Mouse (Mus musculus) embryo, embryonic 10 days (tissue): Measurements from ENCODE around the gene Rbm20.
A peak's percentile ranks its signal among the peaks of the same experiment; 100 is the strongest.

Source experiments
- DNase-seq: peaks from one replicate; pipeline ENCODE4 v3.0.0-alpha.2; 2015; ENCODE audit warnings: low spot score

Gene Rbm20

GRCm38 (mm10) chr19:53722186-53722585 is 45.1 kb downstream of the Rbm20 start:
- no peak for DNase-seq

GRCm38 (mm10) chr19:53724053-53724452 is 46.9 kb downstream of the Rbm20 start:
- no peak for DNase-seq

GRCm38 (mm10) chr19:53726340-53726739 is 49.2 kb downstream of the Rbm20 start:
- DNase-seq = peak; percentile 47

DNA sequence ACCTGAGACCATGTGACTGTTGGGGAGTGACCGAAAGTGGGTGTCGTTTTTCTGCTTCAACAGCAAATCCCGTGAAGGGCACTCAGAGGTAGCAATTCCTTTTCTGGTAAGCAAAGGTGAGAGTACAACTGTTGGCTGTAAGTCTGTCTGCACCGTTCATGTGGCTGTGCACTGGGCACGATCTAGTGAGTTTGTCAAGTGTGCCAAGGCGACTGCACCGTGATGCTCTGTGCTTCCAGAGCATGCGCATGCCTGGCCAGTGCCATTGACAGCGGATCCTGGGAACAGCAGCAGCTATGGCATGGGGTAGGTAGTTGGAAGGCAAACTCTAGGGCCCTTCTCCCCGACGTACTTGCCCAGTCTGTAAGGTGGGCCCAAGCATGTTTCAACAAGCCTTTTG is 49.6 kb downstream of the Rbm20 start:
- no peak for DNase-seq

- DNase-seq = no peak
These were observed 50.2 kb downstream of the Rbm20 start for GRCm38 (mm10) chr19:53727277-53727676.

GRCm38 (mm10) chr19:53727886-53728669 is 51.0 kb downstream of the Rbm20 start:
- DNase-seq = no peak

DNA sequence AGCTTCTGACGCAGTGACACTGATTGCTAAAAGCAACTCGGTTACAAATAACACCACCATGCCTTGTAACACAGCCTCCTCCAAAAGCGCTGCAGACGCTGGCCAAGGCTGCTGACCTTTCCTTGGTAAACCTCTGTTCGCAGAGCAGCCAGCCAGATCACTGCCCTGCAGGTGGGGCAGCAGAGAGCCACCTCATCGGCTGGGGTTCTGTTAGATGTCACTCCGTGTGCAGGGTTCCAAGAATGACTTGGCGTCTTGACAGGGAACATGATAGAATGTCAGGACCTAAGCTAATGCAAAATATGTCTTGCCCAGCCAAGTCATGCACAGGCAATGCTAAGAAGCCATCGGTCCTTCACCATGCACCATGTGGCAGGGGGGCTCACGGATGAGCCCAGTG is 52.8 kb downstream of the Rbm20 start:
- no peak for DNase-seq

GRCm38 (mm10) chr19:53731761-53732201 is 54.7 kb downstream of the Rbm20 start:
- peak; percentile 32 for DNase-seq

DNA sequence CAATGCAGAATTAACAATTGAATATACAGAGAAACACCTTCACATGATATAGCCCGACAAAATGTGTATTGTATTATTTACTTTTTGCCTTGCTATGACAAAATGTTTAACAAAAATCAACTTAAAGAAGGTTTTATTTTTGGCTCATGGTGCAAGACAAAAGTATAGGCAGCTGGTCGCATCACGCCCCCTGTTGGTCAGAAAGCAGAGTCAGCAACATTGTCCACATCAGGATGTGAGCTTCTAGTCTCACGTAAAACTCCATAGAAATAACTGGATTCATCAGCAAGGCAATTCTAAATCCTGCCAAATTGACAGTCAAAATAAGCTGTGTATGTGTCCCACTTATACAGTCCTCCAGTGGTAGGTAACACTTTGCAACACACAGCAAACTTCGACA is 57.7 kb downstream of the Rbm20 start:
- no peak for DNase-seq

DNA sequence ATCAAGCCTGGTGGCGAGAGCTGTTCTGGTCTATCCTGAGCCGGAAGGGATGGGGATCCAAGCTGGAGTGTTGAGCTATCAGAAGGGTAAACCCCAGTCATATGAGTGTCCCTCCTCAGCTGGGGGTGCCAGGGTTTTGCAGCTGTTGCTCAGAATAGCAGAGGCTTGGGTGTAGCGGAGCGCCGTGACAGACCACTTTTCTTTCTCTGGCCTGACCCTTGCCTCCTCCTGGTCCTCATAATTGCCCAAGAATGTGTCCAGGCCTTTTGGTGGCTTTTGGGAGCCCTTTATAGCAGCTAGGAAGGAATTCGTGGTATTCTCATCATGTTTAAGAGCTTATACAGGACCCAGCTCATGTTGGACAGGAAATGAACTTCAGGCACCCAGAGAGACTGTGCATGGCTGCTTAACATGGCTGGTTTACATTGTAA is 61.6 kb downstream of the Rbm20 start:
- no peak for DNase-seq

DNA sequence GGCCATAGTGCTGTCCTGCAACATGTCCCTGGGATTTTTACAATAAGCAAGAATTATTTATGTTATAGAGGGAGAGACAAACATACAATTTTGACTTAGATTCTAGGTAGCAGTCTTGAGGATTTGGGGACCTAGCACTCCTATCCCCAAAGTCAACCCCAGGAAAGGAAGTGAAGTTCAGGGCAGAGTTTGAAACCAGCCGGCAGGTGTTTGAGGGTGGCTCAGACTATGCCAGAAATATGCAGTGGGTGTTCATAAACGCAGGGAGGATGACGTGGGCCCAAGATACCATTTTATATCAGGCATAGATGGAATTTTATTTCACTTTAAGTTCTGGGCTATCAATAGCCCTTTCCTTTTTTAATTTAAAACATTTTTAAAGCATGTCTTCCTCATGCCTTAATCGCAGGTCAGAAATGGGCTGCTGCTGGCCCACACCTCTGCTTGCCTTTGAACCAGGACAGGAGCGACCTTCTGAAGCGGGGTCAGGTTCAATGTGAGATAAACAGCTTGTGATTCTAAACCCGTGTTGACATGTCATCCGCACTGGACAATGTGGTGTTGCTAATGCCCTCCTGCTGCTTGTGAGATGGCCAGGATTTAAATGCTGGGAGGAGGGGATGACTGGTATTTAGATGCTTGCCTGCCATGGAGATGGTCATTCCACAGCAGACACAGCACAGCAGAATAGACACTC is 62.6 kb downstream of the Rbm20 start:
- DNase-seq = no peak

DNA sequence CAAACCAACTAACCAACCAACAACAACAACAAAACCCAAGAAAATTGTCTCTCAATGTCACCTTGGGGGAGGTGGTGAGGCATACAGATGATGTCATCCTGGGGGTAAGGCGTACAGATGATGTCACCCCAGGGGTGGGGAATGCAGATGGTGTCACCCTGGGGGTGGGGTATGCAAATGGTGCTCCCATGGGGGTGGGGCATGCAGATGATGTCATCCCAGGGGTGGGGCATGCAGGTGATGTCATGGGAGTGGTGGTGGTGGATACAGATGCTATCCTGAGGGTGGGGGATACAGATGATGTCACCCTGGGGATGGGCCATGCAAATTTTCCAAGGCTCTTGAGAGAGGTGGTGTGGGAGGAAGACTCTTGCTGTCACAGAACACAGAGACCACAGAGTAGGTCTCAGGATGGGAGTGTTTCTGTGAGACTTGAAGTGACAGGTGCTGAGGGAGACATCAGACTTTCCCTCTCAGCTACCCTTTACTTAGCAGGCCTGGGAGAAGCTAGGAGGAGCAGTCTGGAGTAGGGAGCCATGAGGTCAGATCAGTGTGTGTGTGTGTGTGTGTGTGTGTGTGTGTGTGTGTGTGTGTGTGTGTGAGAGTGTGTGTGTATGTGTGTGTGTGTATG is 63.8 kb downstream of the Rbm20 start:
- no peak for DNase-seq

- DNase-seq = peak; percentile 63
These were observed 64.8 kb downstream of the Rbm20 start for GRCm38 (mm10) chr19:53741902-53742301.

GRCm38 (mm10) chr19:53745354-53745753 is 68.2 kb downstream of the Rbm20 start:
- no peak for DNase-seq

GRCm38 (mm10) chr19:53746116-53746515 is 69.0 kb downstream of the Rbm20 start:
- DNase-seq = no peak

DNA sequence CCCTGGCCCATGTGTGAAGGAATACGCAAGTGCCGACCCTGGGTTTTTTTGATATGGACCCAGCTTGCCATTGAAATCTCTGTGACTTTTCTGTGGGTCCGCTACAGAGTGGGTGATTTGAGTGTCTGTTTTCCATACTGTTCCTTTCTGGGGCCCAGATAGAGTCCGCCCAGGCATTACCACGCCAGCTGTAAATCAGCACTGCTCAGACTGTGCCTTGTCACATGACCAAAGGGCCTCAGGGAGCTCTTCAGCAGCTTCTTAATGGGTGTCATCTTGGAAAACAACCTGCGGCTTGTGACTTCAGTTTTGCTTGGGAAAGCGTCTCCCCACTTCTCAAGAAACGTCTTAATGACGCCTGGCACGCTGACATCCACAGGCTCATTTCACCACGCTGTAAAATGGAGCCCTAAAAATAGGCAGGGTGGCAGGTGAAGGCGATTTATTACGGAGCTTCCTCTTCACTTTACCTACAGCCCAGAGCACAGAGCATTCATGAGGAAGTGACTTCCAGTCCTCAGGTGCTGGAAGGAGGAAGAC is 71.2 kb downstream of the Rbm20 start:
- no peak for DNase-seq

DNA sequence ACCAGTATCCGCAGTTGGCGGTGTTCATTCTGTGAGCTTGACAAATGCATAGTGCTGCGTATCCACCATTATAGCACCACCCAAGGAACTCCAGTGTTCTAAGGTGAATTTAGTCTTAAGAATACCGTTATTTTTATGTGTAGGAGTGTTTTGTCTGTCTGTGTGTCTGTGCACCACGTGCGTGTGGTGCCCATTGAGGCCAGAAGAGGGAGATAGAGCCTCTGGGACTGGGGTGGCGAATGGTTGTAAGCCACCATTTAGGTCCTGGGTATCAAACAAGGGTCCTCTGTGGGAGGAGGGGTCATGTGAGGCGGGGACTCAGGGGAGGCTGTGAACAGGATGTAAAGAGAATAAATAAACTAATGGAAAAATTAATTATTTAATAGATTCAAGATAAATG is 72.2 kb downstream of the Rbm20 start:
- DNase-seq = no peak

DNA sequence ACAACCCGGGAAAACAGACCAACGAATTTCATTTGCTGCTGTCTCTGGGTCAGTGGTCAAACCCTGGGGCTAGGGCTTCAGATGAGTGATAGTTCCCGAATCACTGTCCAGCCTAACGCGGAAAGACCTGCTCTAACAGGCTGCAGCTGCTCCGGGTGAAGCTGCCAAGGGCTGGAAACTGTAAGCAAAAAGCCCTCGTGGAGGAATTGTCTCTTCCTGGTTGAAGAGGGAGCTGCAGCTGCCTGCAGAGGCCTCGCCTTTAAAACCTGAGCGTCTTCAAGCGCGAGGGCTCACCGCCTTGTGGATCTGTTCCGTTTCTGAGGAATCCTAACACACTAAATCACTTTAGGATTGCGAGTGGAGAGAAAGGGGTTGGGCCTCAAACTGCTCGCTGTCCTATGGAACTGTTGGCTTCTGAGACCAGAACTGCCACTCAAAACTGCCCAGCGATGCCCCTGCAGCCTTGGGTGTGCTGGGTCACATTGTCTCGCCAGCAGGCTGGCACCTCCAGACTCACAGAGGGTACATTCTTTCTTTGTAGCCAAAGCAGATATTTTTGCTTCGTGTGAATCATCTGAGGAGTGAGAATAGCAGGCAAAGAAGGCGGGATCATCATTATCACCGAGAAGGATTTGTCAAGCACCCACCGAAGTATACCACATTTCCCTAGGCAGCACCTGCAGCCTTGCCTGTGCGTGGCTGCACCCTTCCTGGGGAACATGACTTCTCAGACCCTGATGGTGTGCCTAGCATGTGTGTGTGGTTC is 74.5 kb downstream of the Rbm20 start:
- no peak for DNase-seq

DNA sequence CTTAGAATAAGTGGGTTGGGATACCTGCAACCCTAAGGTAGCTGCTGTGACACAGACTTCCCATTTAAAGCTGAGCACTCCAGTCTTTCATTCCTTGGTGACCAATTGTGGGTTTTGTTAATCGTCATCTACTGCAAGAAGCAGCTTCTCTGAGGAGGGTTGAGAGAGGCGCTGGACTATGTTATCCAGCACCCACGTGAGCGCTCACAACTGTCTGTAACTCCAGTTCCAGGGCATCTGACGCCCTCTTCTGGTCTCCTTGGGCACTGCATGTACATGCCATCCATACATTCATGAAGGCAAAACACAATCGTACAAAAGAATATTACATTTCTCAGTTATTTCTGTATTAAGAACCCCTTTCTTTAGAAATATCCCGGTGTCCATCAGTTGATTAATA is 75.9 kb downstream of the Rbm20 start:
- DNase-seq = peak; percentile 35

- DNase-seq = no peak
These were observed 77.3 kb downstream of the Rbm20 start for GRCm38 (mm10) chr19:53754421-53754830.

DNA sequence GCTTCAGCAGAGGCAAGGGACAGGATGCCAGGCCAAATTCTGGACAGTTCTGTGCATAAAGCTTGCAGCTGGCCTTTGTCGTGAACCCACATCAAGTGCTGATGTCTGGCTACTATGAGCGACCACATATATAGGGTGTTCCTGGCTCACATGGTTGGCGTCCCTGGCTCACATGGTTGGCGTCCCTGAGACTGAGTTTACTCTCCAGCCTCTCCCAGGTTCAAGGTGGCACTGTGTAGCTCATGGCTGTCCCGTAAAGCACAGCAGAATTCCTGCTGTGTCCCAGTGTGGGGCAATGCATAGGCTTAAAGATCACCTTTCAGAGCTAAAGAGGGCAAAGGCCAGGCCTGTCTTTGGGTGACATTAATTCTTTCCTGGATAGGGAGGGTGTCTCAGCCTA is 78.2 kb downstream of the Rbm20 start:
- DNase-seq = no peak
